Mouse (Mus musculus) CD4-positive naive resting alpha-beta T cell, adult 57 days (primary cell): ENCODE measurements around the gene Gnpnat1. TPM values are rescaled to one million over a fixed set of nuclear protein-coding genes. Genes with fewer than 3 reads are reported as not detected.

Experiments used
- total RNA-seq: library from RNA; stranded (reverse); gene quantifications from one replicate; pipeline ENCODE4 v1.2.4, GENCODE M21; 2023

The Gnpnat1 gene
- 22.4 TPM for total RNA-seq

DNA sequence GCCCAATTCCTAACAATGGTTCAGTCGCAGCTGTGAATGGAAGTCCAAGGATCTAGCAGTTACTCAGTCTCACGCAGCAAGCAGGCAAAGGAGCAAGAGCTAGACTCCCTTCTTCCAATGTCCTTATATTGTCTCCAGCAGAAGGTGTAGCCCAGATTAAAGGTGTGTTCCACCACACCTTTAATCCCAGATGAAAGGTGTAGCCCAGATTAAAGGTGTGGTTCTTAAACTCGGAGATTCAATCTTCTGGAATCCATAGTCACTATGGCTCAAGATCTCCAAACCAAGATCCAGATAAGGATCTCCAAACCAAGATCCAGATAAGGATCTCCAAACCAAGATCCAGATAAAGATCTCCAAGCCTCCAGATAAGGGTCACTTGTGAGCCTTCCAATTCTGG, at the start of gene Gnpnat1:
Gnpnat1 (minus strand) TSS at position 101 of the 400 bp plus-strand sequence.

DNA sequence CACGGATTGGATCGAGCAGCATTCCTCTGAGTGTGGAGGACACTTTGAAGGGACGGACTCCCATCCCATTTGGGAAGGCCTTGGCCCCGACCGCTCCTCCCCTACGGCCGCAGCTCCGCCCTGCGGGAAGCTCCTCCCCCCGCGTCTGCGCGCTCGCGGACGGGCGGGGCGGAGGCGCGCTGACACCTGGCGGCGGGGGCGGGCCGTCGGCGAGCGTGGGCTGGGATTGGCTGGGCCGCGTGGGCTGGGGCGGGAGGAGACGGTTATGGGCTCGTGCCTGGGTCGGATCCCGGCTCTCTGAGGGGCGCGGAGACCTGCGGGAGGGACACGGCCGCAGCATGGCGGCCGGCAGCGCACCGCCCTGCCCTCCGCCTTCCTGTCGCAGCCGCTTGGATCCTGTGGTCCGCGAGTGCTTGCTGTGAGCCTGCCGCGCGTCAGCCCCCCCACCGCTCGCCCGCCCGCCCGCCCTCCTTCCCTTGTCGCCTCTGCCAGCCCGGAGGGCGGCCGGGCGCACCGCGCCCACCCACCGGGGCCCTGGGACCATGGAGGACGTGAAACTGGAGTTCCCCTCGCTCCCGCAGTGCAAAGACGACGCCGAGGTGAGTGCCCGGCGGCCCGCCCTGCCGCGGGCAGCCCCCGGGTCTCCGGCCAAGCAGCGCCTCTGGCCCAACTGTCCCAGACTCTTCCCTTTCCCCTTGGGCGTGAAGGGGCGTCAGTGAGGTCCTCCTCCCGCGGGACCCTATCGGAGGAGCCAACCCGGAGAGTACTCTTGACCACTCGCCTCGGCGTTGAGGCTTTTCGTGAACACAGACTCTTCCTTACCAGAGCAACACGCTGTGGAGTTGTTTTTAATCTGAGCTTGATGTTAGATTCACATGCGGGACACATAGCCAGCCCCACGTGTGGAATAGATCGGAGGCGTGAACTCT, 53.5 kb downstream of the Gnpnat1 start, which contains the start of gene Styx:
Styx (plus strand) TSS at position 163 of the 929 bp plus-strand sequence.

DNA sequence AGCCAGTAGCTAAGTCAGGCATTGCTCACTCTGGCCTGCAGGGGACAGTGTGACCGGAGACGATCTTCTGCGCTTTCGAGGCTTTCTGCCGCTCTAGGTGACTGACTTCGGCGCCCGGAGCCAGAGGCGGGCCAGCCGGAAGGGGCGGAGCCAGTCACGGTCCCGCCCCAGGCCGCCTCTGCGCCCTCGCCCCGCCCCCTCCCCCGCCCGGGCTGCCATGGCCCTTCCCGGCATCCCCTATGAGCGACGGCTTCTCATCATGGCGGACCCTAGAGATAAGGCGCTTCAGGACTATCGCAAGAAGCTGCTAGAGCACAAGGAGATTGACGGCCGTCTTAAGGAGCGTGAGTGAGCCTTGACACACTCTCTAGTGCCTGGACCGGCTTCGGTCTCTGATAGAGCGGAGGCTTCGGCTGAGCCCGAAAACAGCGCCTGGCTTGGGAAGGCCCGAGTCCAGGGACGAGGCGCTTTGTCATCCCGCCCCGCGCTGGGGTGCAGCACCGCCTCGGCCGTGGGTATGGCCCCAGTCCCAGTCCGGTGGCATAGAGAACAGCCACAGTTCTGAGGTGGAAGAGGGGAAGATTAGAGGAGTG, 75.0 kb downstream of the Gnpnat1 start, which contains the start of gene Psmc6:
Psmc6 (plus strand) TSS at position 200 of the 593 bp plus-strand sequence.

Other genes starting within 250 kb of the Gnpnat1 start
- 12.8 TPM for gene Gpr137c, start 185.2 kb downstream of the Gnpnat1 start, total RNA-seq
- 41.4 TPM for gene Txndc16, start 184.6 kb downstream of the Gnpnat1 start, total RNA-seq
- gene Ero1l, start 86.1 kb downstream of the Gnpnat1 start, total RNA-seq: 22.4 TPM
- gene Psmc6, start 75.1 kb downstream of the Gnpnat1 start, total RNA-seq: 113 TPM
- gene Styx, start 53.8 kb downstream of the Gnpnat1 start, total RNA-seq: 22.8 TPM
- 0.83 TPM for gene Fermt2, start 125.2 kb upstream of the Gnpnat1 start, total RNA-seq